Mouse (Mus musculus): ENCODE results near the gene Dapk1. TPM values are rescaled to one million over a fixed set of nuclear protein-coding genes. Genes with fewer than 3 reads are reported as not detected.
A peak's percentile ranks its signal among the peaks of the same experiment; 100 is the strongest.

The Dapk1 gene
- polyA plus RNA-seq, 1 experiment from 2014 or later, result 21.4 TPM

- no peaks in the 10 kb centered on the region for H3K27me3 ChIP-seq
- H3K9ac ChIP-seq (replicated peaks), result no peak overlapping the region
- 89% methylated on average over 13 of the region's 13 CpGs for WGBS
- no peak overlapping the region for H3K27ac ChIP-seq
- no peak for ATAC-seq (ENCODE audit: insufficient number of reproducible peaks, insufficient read depth, low FRiP score, low TSS enrichment, low read depth)
- no peaks in the 10 kb centered on the region for H3K9me3 ChIP-seq
- no peak overlapping the region for H3K4me2 ChIP-seq
- H3K36me3 ChIP-seq, result peaks cover 52% of the 10 kb centered on the region
- no peaks in the 10 kb centered on the region for H3K4me1 ChIP-seq (replicated peaks)
- H3K4me3 ChIP-seq (replicated peaks), result no peak overlapping the region
Observed at GRCm38 (mm10) chr13:60757292-60757691, 155.5 kb downstream of the Dapk1 start.

- no peak for ATAC-seq (ENCODE audit: insufficient number of reproducible peaks, insufficient read depth, low FRiP score, low TSS enrichment, low read depth)
- WGBS, result 45% methylated on average over 6 of the region's 6 CpGs
Observed at GRCm38 (mm10) chr13:60759136-60759535, 157.4 kb downstream of the Dapk1 start.

GRCm38 (mm10) chr13:60760392-60760791, 158.6 kb downstream of the Dapk1 start:
- Histone ChIP-seq H3K4me3 (replicated peaks) (no peak overlapping the region), H3K4me2 (no peak overlapping the region), H3K4me1 (replicated peaks) (no peaks in the 10 kb centered on the region), H3K9me3 (no peaks in the 10 kb centered on the region), H3K27ac (no peak overlapping the region), H3K9ac (replicated peaks) (no peak overlapping the region), H3K36me3 (peaks cover 40% of the 10 kb centered on the region), H3K27me3 (no peaks in the 10 kb centered on the region)
- ATAC-seq (ENCODE audit: insufficient number of reproducible peaks, insufficient read depth, low FRiP score, low TSS enrichment, low read depth), result peak; percentile 56; the same call in 1 of the 2 replicates
- WGBS, result 92% methylated on average over 12 of the region's 12 CpGs

More at GRCm38 (mm10) chr13:60759136-60759535, 157.4 kb downstream of the Dapk1 start:
- Histone ChIP-seq H3K9ac (replicated peaks) (no peak overlapping the region), H3K27me3 (no peaks in the 10 kb centered on the region), H3K4me2 (no peak overlapping the region), H3K4me1 (replicated peaks) (no peaks in the 10 kb centered on the region), H3K9me3 (no peaks in the 10 kb centered on the region), H3K36me3 (peaks cover 45% of the 10 kb centered on the region), H3K4me3 (replicated peaks) (no peak overlapping the region), H3K27ac (no peak overlapping the region)

GRCm38 (mm10) chr13:60761161-60761560, 159.4 kb downstream of the Dapk1 start:
- Histone ChIP-seq H3K27me3 (no peaks in the 10 kb centered on the region), H3K4me3 (replicated peaks) (no peak overlapping the region), H3K36me3 (peaks cover 40% of the 10 kb centered on the region), H3K9ac (replicated peaks) (no peak overlapping the region), H3K4me1 (replicated peaks) (no peaks in the 10 kb centered on the region), H3K4me2 (no peak overlapping the region), H3K27ac (no peak overlapping the region), H3K9me3 (no peaks in the 10 kb centered on the region)
- ATAC-seq (ENCODE audit: insufficient number of reproducible peaks, insufficient read depth, low FRiP score, low TSS enrichment, low read depth), result no peak
- 96% methylated on average over 17 of the region's 17 CpGs for WGBS

- Histone ChIP-seq H3K27ac (no peak overlapping the region), H3K4me3 (replicated peaks) (no peak overlapping the region), H3K27me3 (no peaks in the 10 kb centered on the region), H3K9me3 (no peaks in the 10 kb centered on the region), H3K4me1 (replicated peaks) (no peaks in the 10 kb centered on the region), H3K9ac (replicated peaks) (no peak overlapping the region), H3K4me2 (no peak overlapping the region), H3K36me3 (no peaks in the 10 kb centered on the region)
- WGBS, result 90% methylated on average over 3 of the region's 3 CpGs
- no peak for ATAC-seq (ENCODE audit: insufficient number of reproducible peaks, insufficient read depth, low FRiP score, low TSS enrichment, low read depth)
Observed at GRCm38 (mm10) chr13:60780534-60780933, 178.8 kb downstream of the Dapk1 start.

- Histone ChIP-seq H3K27me3 (no peaks in the 10 kb centered on the region), H3K9me3 (no peaks in the 10 kb centered on the region), H3K27ac (no peak overlapping the region), H3K4me3 (replicated peaks) (no peak overlapping the region), H3K36me3 (no peaks in the 10 kb centered on the region), H3K4me1 (replicated peaks) (no peaks in the 10 kb centered on the region), H3K4me2 (no peak overlapping the region), H3K9ac (replicated peaks) (no peak overlapping the region)
- no peak for ATAC-seq (ENCODE audit: insufficient number of reproducible peaks, insufficient read depth, low FRiP score, low TSS enrichment, low read depth)
- WGBS, result 86% methylated on average over 7 of the region's 7 CpGs
Observed at GRCm38 (mm10) chr13:60783301-60783700, 181.6 kb downstream of the Dapk1 start.

GRCm38 (mm10) chr13:60786264-60786663, 184.5 kb downstream of the Dapk1 start, which contains the start of gene BC051665:
TSS of gene BC051665 (minus strand) at chr13:60786364.
- Histone ChIP-seq H3K9ac (replicated peaks) (no peak within 1 kb of the TSS), H3K4me3 (replicated peaks) (no peak within 1 kb of the TSS), H3K27ac (no peak within 1 kb of the TSS), H3K27me3 (no peaks in the 10 kb centered on the region), H3K4me2 (no peak within 1 kb of the TSS), H3K4me1 (replicated peaks) (no peaks in the 10 kb centered on the region), H3K9me3 (no peaks in the 10 kb centered on the region), H3K36me3 (no peaks in the 10 kb centered on the region)
- no peak for ATAC-seq (ENCODE audit: insufficient number of reproducible peaks, insufficient read depth, low FRiP score, low TSS enrichment, low read depth)

- H3K36me3 ChIP-seq, result no peaks in the 10 kb centered on the region
- no peaks in the 10 kb centered on the region for H3K27me3 ChIP-seq
- WGBS, result 74% methylated on average over 1 of the region's 1 CpGs
- no peak for ATAC-seq (ENCODE audit: insufficient number of reproducible peaks, insufficient read depth, low FRiP score, low TSS enrichment, low read depth)
- no peaks in the 10 kb centered on the region for H3K9me3 ChIP-seq
- H3K4me2 ChIP-seq, result no peak overlapping the region
- H3K27ac ChIP-seq, result no peak overlapping the region
- no peak overlapping the region for H3K4me3 ChIP-seq (replicated peaks)
- H3K9ac ChIP-seq (replicated peaks), result no peak overlapping the region
- no peaks in the 10 kb centered on the region for H3K4me1 ChIP-seq (replicated peaks)
Observed at GRCm38 (mm10) chr13:60789466-60789865, 187.7 kb downstream of the Dapk1 start.

- H3K9ac ChIP-seq (replicated peaks), result no peak within 1 kb of the TSS
- H3K27me3 ChIP-seq, result no peaks in the 10 kb centered on the region
- H3K9me3 ChIP-seq, result no peaks in the 10 kb centered on the region
- H3K4me2 ChIP-seq, result no peak within 1 kb of the TSS
- no peak for ATAC-seq (ENCODE audit: insufficient number of reproducible peaks, insufficient read depth, low FRiP score, low TSS enrichment, low read depth)
- WGBS, result 77% methylated on average over 1 of the region's 1 CpGs
- no peaks in the 10 kb centered on the region for H3K4me1 ChIP-seq (replicated peaks)
- no peak within 1 kb of the TSS for H3K27ac ChIP-seq
- H3K36me3 ChIP-seq, result no peaks in the 10 kb centered on the region
- no peak within 1 kb of the TSS for H3K4me3 ChIP-seq (replicated peaks)
Observed at GRCm38 (mm10) chr13:60802749-60803148, 201.0 kb downstream of the Dapk1 start, which contains the start of gene Ctsll3. TSS of gene Ctsll3 (minus strand) at chr13:60802849.

GRCm38 (mm10) chr13:60809690-60810089, 207.9 kb downstream of the Dapk1 start:
- H3K4me3 ChIP-seq (replicated peaks), result no peak overlapping the region
- no peak overlapping the region for H3K27ac ChIP-seq
- H3K9ac ChIP-seq (replicated peaks), result no peak overlapping the region
- no peak overlapping the region for H3K4me2 ChIP-seq
- no peaks in the 10 kb centered on the region for H3K4me1 ChIP-seq (replicated peaks)
- WGBS, result 75% methylated on average over 2 of the region's 2 CpGs
- no peaks in the 10 kb centered on the region for H3K9me3 ChIP-seq
- no peaks in the 10 kb centered on the region for H3K27me3 ChIP-seq
- no peaks in the 10 kb centered on the region for H3K36me3 ChIP-seq
- ATAC-seq (ENCODE audit: insufficient number of reproducible peaks, insufficient read depth, low FRiP score, low TSS enrichment, low read depth), result no peak

GRCm38 (mm10) chr13:60812768-60813167, 211.0 kb downstream of the Dapk1 start:
- ATAC-seq (ENCODE audit: insufficient number of reproducible peaks, insufficient read depth, low FRiP score, low TSS enrichment, low read depth), result no peak
- Histone ChIP-seq H3K9ac (replicated peaks) (no peak overlapping the region), H3K4me2 (no peak overlapping the region), H3K27me3 (no peaks in the 10 kb centered on the region), H3K9me3 (no peaks in the 10 kb centered on the region), H3K36me3 (no peaks in the 10 kb centered on the region), H3K4me1 (replicated peaks) (no peaks in the 10 kb centered on the region), H3K27ac (no peak overlapping the region), H3K4me3 (replicated peaks) (no peak overlapping the region)
- 84% methylated on average over 6 of the region's 6 CpGs for WGBS
